Mouse (Mus musculus) spleen, adult 2 months (tissue): ENCODE results near the gene Bbs10. TPM values are rescaled to one million over a fixed set of nuclear protein-coding genes. Genes with fewer than 3 reads are reported as not detected.

ENCODE experiments used
- DNase-seq, 2 experiments: peaks; one replicate each; pipeline versions ENCODE4 v3.0.0 to v3.0.0-alpha.2; 2012 to 2021; ENCODE audit warnings: low spot score in 2 of 2, low read depth in 1 of 2
- H3K27ac ChIP-seq: fragments of 200-500 bp; 2 replicates; pipeline ENCODE4 v1.5.1; 2012; ENCODE audit warnings: low read length, inconsistent platforms; ENCODE audit not compliant: insufficient read depth
- H3K27me3 ChIP-seq: fragments of 200-500 bp; 2 replicates; pipeline ENCODE4 v1.6.1; 2012; ENCODE audit warnings: mild to moderate bottlenecking, moderate library complexity, low read length, inconsistent platforms; ENCODE audit not compliant: control insufficient read depth, insufficient read depth
- H3K36me3 ChIP-seq: fragments of 200-500 bp; 2 replicates; pipeline ENCODE4 v1.6.1; 2012; ENCODE audit warnings: mild to moderate bottlenecking, low read length, inconsistent platforms; ENCODE audit not compliant: control insufficient read depth, insufficient read depth
- H3K4me1 ChIP-seq: fragments of 200-500 bp; 2 replicates; pipeline ENCODE4 v1.6.1; 2011; ENCODE audit warnings: inconsistent platforms; ENCODE audit not compliant: control insufficient read depth, insufficient read depth, insufficient read length
- H3K4me3 ChIP-seq: fragments of 200-500 bp; 2 replicates; pipeline ENCODE4 v1.5.1; 2011; ENCODE audit warnings: mild to moderate bottlenecking, inconsistent platforms; ENCODE audit not compliant: insufficient read depth, insufficient read length; ENCODE audit errors: extremely low read depth
- CTCF ChIP-seq: fragments of 200-500 bp; IDR thresholded peaks from 2 replicates; pipeline ENCODE4 v1.5.1; 2011; ENCODE audit warnings: mild to moderate bottlenecking, inconsistent platforms; ENCODE audit not compliant: insufficient read depth, insufficient read length, insufficient replicate concordance; ENCODE audit errors: extremely low read depth
- POLR2A ChIP-seq: fragments of 200-500 bp; IDR thresholded peaks from 2 replicates; pipeline ENCODE4 v1.6.1; 2011; ENCODE audit warnings: low read depth, low read length, inconsistent platforms
- WGBS: fragments of 180-500 bp; shearing (Covaris S2); methylation state at CpG from one replicate; pipeline ENCODE4 v1.1.7; 2018; 5-methylcytosine and 5-hydroxymethylcytosine counted together
- polyA plus RNA-seq: library from polyadenylated mRNA; depleted of rRNA; stranded (reverse); fragments of >200 nt; gene quantifications from 2 replicates; pipeline ENCODE4 v1.2.3, GENCODE M21; 2012

The Bbs10 gene
- polyA plus RNA-seq, 1 experiment: 0.75 TPM

DNA sequence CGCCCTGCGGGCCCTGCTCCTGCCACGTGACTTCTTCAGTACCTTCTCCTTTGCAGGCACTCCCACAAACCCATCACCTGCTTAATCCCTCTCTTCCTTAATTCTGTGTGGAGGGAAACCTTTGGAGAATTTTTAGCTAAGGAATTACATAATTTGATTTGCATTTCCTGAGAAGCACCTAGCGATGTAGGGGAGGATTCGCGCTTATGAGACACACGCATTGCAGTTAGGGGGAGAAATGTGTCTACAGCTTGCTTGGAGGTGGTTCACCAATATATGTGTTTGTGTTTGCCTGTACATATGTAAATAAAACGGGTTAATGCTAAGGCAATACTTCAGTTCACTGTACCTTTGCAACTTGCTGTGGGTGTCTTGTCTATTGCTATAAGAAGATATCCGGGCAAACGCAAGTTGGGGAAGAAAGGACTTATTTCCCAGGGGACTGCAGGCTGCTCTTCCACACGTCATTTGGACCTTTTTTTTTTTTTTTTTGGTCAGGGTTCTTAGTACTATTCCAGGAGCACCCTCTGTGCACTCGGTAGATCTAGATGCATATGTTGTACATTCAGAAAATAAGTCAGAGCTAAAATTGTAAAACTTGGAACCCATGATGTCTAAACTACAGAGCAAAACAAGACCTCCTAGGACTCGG, 10.5 kb downstream of the Bbs10 start:
- H3K4me3 ChIP-seq: no peak overlapping the region
- no peak for DNase-seq
- H3K36me3 ChIP-seq: no peaks in the 10 kb centered on the region
- 92% methylated on average over 13 of the region's 13 CpGs for WGBS
- no peak overlapping the region for H3K27ac ChIP-seq
- H3K27me3 ChIP-seq: no peaks in the 10 kb centered on the region
- no peak for TF ChIP-seq POLR2A
- TF ChIP-seq CTCF: no peak
- H3K4me1 ChIP-seq: no peaks in the 10 kb centered on the region

DNA sequence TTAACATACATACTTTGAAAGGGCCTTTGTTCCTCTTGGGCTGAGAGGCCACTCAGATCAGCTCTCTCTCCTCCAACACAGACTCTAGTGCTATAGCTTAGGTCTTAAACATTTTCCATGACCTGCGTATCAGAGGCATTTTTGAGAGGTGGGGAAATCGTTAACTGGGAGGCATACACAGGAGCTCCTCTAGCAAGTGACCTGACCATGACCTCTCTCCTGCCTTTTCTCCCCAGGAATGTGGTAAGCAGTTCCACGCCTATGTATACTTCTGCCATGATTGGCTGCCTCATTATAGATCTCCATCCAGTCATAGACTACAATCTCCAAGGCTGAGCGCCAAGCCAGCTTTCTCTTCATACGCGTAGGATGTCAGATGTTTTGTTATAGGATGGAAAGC, 14.8 kb downstream of the Bbs10 start:
- no peak for DNase-seq
- Histone ChIP-seq H3K4me1 (no peaks in the 10 kb centered on the region), H3K4me3 (no peak overlapping the region), H3K27me3 (no peaks in the 10 kb centered on the region), H3K36me3 (no peaks in the 10 kb centered on the region), H3K27ac (no peak overlapping the region)
- TF ChIP-seq POLR2A (no peak), CTCF (no peak)
- 87% methylated on average over 6 of the region's 6 CpGs for WGBS

- Histone ChIP-seq H3K4me1 (no peaks in the 10 kb centered on the region), H3K36me3 (no peaks in the 10 kb centered on the region), H3K27me3 (no peaks in the 10 kb centered on the region), H3K27ac (no peak overlapping the region), H3K4me3 (no peak overlapping the region)
- 82% methylated on average over 10 of the region's 10 CpGs for WGBS
- TF ChIP-seq POLR2A (no peak), CTCF (no peak)
- DNase-seq: no peak
These were observed 16.3 kb downstream of the Bbs10 start for GRCm38 (mm10) chr10:111314636-111315395.

DNA sequence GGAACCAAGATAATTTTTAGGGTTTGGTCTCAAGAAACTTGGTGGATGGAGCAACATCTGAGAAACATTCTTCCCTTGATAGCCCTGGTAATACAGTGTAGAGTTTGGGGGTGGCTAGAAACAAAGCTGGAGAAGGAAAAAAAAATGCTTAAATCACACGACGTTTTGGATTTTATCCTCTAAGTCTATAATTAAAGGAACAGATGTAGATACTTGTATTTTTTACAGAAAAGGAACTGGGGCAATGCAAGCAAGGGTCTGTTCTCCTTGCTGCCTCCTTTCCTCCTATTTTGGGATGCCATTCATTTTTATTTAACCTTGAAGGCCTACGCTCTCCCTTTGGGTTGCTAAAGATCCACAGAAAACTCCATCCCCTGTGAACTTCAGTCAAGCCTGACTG, 17.5 kb downstream of the Bbs10 start:
- H3K27ac ChIP-seq: no peak overlapping the region
- TF ChIP-seq POLR2A (no peak), CTCF (no peak)
- DNase-seq: no peak
- H3K4me1 ChIP-seq: no peaks in the 10 kb centered on the region
- no peaks in the 10 kb centered on the region for H3K36me3 ChIP-seq
- no peaks in the 10 kb centered on the region for H3K27me3 ChIP-seq
- no peak overlapping the region for H3K4me3 ChIP-seq
- WGBS: 86% methylated on average over 3 of the region's 3 CpGs

DNA sequence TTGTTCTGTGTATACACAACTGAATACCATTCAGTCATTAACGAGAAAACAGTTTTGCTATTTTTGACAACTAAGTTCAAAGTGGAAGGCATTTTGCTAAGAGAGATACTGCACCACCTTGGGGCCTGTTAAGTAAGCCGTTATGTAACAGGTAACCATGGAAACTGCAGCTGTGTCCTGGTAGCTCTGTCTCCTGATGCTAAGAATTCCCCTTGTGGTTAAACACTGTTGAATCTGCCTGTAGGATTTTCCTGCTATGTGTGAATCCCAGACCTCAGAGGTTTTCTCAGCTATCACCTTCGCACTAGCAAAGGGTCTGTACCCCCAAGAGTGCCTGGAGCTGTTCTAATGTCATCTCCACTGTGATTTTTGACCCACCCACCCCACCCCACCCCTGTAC, 19.5 kb downstream of the Bbs10 start:
- no peaks in the 10 kb centered on the region for H3K27me3 ChIP-seq
- 91% methylated on average over 3 of the region's 3 CpGs for WGBS
- no peak for DNase-seq
- no peak for TF ChIP-seq CTCF
- TF ChIP-seq POLR2A: no peak
- H3K27ac ChIP-seq: no peak overlapping the region
- no peak overlapping the region for H3K4me3 ChIP-seq
- H3K36me3 ChIP-seq: no peaks in the 10 kb centered on the region
- no peaks in the 10 kb centered on the region for H3K4me1 ChIP-seq

DNA sequence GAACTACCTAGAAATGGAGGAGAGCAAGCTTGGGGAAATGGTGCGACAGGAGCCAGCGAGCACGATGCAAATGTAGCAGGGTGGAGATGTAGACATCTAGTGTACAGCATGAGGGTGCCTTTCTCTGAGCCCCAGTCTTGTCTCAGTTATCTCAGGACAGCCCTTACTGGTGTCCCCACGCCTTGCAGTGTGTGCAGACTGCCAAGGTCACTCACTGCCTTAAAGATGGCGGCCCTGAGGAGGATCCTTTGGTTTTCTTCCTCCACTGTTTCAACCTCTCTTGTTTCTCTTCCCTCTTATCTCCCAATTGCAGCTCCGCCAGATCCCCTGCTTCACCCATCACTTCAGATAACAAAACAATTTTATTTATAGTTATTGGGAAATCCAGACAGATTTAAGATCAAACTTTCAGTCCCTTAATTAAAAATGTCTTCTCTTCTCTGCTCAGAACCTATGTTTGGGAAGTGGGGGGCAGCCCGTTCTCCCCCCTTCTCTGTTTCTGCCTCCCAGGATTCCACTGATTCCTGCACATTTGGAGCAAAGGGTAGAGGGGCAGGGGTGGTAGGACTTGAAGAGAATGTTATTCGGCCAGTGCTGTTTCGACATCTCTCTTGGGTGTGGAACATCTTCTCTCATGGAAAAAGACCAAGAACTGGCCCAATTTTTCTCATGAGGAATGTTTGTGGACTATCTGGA, 20.5 kb downstream of the Bbs10 start:
- Histone ChIP-seq H3K4me3 (no peak overlapping the region), H3K36me3 (no peaks in the 10 kb centered on the region), H3K27me3 (no peaks in the 10 kb centered on the region), H3K27ac (no peak overlapping the region), H3K4me1 (no peaks in the 10 kb centered on the region)
- no peak for DNase-seq
- WGBS: 91% methylated on average over 9 of the region's 9 CpGs
- no peak for TF ChIP-seq CTCF
- TF ChIP-seq POLR2A: no peak
